Mouse (Mus musculus): ENCODE measurements around the gene Cd81. TPM values are rescaled to one million over a fixed set of nuclear protein-coding genes. Genes with fewer than 3 reads are reported as not detected.
A peak's percentile ranks its signal among the peaks of the same experiment; 100 is the strongest.

The Cd81 gene
- total and polyA plus RNA-seq, 2 experiments from 2014 or later = 511 to 542 TPM

GRCm38 (mm10) chr7:143049841-143050816, 2.4 kb upstream of the Cd81 start:
- no peak for ATAC-seq (ENCODE audit: low FRiP score)
- no peak overlapping the region for H3K4me3 ChIP-seq (ENCODE audit: low read depth, low read length)
- no peak overlapping the region for H3K4me2 ChIP-seq (ENCODE audit: low read depth, low read length, poor library complexity, severe bottlenecking)
- H3K9ac ChIP-seq (replicated peaks; ENCODE audit: low read length, poor library complexity, severe bottlenecking) = no peak overlapping the region
- no peaks in the 10 kb centered on the region for H3K36me3 ChIP-seq (ENCODE audit: insufficient read depth, low read length)
- TF ChIP-seq CTCF (IDR thresholded peaks at IDR 0.05) = no peak
- no peaks in the 10 kb centered on the region for H3K27me3 ChIP-seq (ENCODE audit: insufficient read depth, low read length)
- no peaks in the 10 kb centered on the region for H3K9me3 ChIP-seq (ENCODE audit: low read length)
- WGBS = 97% methylated on average over 3 of the region's 3 CpGs
- no peak overlapping the region for H3K27ac ChIP-seq (ENCODE audit: low read depth, low read length)
- DNase-seq (ENCODE audit: low spot score) = no peak
- peaks cover 19% of the 10 kb centered on the region for H3K4me1 ChIP-seq (ENCODE audit: insufficient read depth, low read length)

GRCm38 (mm10) chr7:143051316-143051715, 1.2 kb upstream of the Cd81 start:
- H3K9ac ChIP-seq (replicated peaks; ENCODE audit: low read length, poor library complexity, severe bottlenecking) = no peak overlapping the region
- no peak overlapping the region for H3K4me3 ChIP-seq (ENCODE audit: low read depth, low read length)
- no peaks in the 10 kb centered on the region for H3K36me3 ChIP-seq (ENCODE audit: insufficient read depth, low read length)
- H3K27me3 ChIP-seq (ENCODE audit: insufficient read depth, low read length) = no peaks in the 10 kb centered on the region
- no peak overlapping the region for H3K4me2 ChIP-seq (ENCODE audit: low read depth, low read length, poor library complexity, severe bottlenecking)
- DNase-seq (ENCODE audit: low spot score) = no peak
- TF ChIP-seq CTCF (IDR thresholded peaks at IDR 0.05) = no peak
- H3K9me3 ChIP-seq (ENCODE audit: low read length) = no peaks in the 10 kb centered on the region
- 71% methylated on average over 2 of the region's 2 CpGs for WGBS
- peaks cover 26% of the 10 kb centered on the region for H3K4me1 ChIP-seq (ENCODE audit: insufficient read depth, low read length)
- H3K27ac ChIP-seq (ENCODE audit: low read depth, low read length) = no peak overlapping the region
- ATAC-seq (ENCODE audit: low FRiP score) = no peak

- peak overlapping the region; percentile 91 for H3K4me3 ChIP-seq (ENCODE audit: low read depth, low read length)
- ATAC-seq (ENCODE audit: low FRiP score) (peak; percentile 84), DNase-seq (ENCODE audit: low spot score) (peak; percentile 79)
- peak overlapping the region; percentile 82 for H3K4me2 ChIP-seq (ENCODE audit: low read depth, low read length, poor library complexity, severe bottlenecking)
- peak overlapping the region; percentile 88 for H3K27ac ChIP-seq (ENCODE audit: low read depth, low read length)
- H3K36me3 ChIP-seq (ENCODE audit: insufficient read depth, low read length) = no peaks in the 10 kb centered on the region
- under 1% methylated on average over 44 of the region's 46 CpGs for WGBS
- H3K9ac ChIP-seq (replicated peaks; ENCODE audit: low read length, poor library complexity, severe bottlenecking) = peak overlapping the region; percentile 98
- peaks cover 28% of the 10 kb centered on the region for H3K4me1 ChIP-seq (ENCODE audit: insufficient read depth, low read length)
- no peaks in the 10 kb centered on the region for H3K9me3 ChIP-seq (ENCODE audit: low read length)
- no peaks in the 10 kb centered on the region for H3K27me3 ChIP-seq (ENCODE audit: insufficient read depth, low read length)
- TF ChIP-seq CTCF (IDR thresholded peaks at IDR 0.05) = peak; percentile 58
These were observed 715 bp downstream of the Cd81 start for GRCm38 (mm10) chr7:143053008-143053899.

- Histone ChIP-seq H3K27ac (ENCODE audit: low read depth, low read length) (peak overlapping the region; percentile 88), H3K27me3 (ENCODE audit: insufficient read depth, low read length) (no peaks in the 10 kb centered on the region), H3K36me3 (ENCODE audit: insufficient read depth, low read length) (no peaks in the 10 kb centered on the region), H3K4me1 (ENCODE audit: insufficient read depth, low read length) (peaks cover 30% of the 10 kb centered on the region), H3K4me2 (ENCODE audit: low read depth, low read length, poor library complexity, severe bottlenecking) (peak overlapping the region; percentile 82), H3K9me3 (ENCODE audit: low read length) (no peaks in the 10 kb centered on the region), H3K9ac (replicated peaks; ENCODE audit: low read length, poor library complexity, severe bottlenecking) (peak overlapping the region; percentile 98), H3K4me3 (ENCODE audit: low read depth, low read length) (peak overlapping the region; percentile 91)
- WGBS = 50% methylated on average over 11 of the region's 11 CpGs
- no peak for TF ChIP-seq CTCF (IDR thresholded peaks at IDR 0.05)
- DNase-seq (ENCODE audit: low spot score) = no peak
- ATAC-seq (ENCODE audit: low FRiP score) = no peak
These were observed 1.5 kb downstream of the Cd81 start for GRCm38 (mm10) chr7:143053961-143054611.

GRCm38 (mm10) chr7:143054612-143054965, 2.0 kb downstream of the Cd81 start:
- H3K27me3 ChIP-seq (ENCODE audit: insufficient read depth, low read length) = no peaks in the 10 kb centered on the region
- peak overlapping the region; percentile 91 for H3K4me3 ChIP-seq (ENCODE audit: low read depth, low read length)
- H3K4me2 ChIP-seq (ENCODE audit: low read depth, low read length, poor library complexity, severe bottlenecking) = peak overlapping the region; percentile 82
- ATAC-seq (ENCODE audit: low FRiP score) (no peak), DNase-seq (ENCODE audit: low spot score) (no peak)
- WGBS = 32% methylated on average over 3 of the region's 3 CpGs
- H3K36me3 ChIP-seq (ENCODE audit: insufficient read depth, low read length) = no peaks in the 10 kb centered on the region
- TF ChIP-seq CTCF (IDR thresholded peaks at IDR 0.05) = no peak
- no peaks in the 10 kb centered on the region for H3K9me3 ChIP-seq (ENCODE audit: low read length)
- peak overlapping the region; percentile 8; the same call in 1 of the 2 replicates for H3K27ac ChIP-seq (ENCODE audit: low read depth, low read length)
- H3K4me1 ChIP-seq (ENCODE audit: insufficient read depth, low read length) = peaks cover 30% of the 10 kb centered on the region
- peak overlapping the region; percentile 20 for H3K9ac ChIP-seq (replicated peaks; ENCODE audit: low read length, poor library complexity, severe bottlenecking)

Data from midbrain, postnatal 0 days (tissue).